Mouse (Mus musculus) yolk sac, embryonic 10.5 days (tissue): Measurements from ENCODE around the gene Kcnj16.
A peak's percentile ranks its signal among the peaks of the same experiment; 100 is the strongest.

Experiments used
- DNase-seq: peaks from one replicate; pipeline ENCODE4 v3.0.0-alpha.2; 2017; ENCODE audit warnings: low spot score

Gene Kcnj16

GRCm38 (mm10) chr11:111056030-111056429, 88.2 kb downstream of the Kcnj16 start:
- no peak for DNase-seq

GRCm38 (mm10) chr11:111057435-111057834, 89.6 kb downstream of the Kcnj16 start:
- no peak for DNase-seq

- DNase-seq, result no peak
Observed at GRCm38 (mm10) chr11:111059440-111059839, 91.6 kb downstream of the Kcnj16 start.

- DNase-seq, result no peak
Observed at GRCm38 (mm10) chr11:111060216-111060615, 92.4 kb downstream of the Kcnj16 start.

- peak; percentile 45 for DNase-seq
Observed at GRCm38 (mm10) chr11:111064751-111065527, 97.1 kb downstream of the Kcnj16 start.

GRCm38 (mm10) chr11:111065635-111066298, 97.9 kb downstream of the Kcnj16 start, which contains the start of gene Kcnj2:
Gene Kcnj2, plus strand, starts transcription at chr11:111066164.
- DNase-seq, result peak; percentile 92

- DNase-seq, result no peak
Observed at GRCm38 (mm10) chr11:111066299-111066691, 98.5 kb downstream of the Kcnj16 start.

- no peak for DNase-seq
Observed at GRCm38 (mm10) chr11:111067787-111068186, 100.0 kb downstream of the Kcnj16 start.

- no peak for DNase-seq
Observed at GRCm38 (mm10) chr11:111070460-111070859, 102.6 kb downstream of the Kcnj16 start.

GRCm38 (mm10) chr11:111074131-111074530, 106.3 kb downstream of the Kcnj16 start:
- no peak for DNase-seq
